Mouse (Mus musculus) small intestine, adult 2 months (tissue): ENCODE measurements around the gene Copb1.

Experiments used
- CTCF ChIP-seq: fragments of 200-500 bp; IDR thresholded peaks from 2 replicates; pipeline ENCODE4 v1.5.1; 2012; ENCODE audit warnings: low read depth, mild to moderate bottlenecking, control low read depth, inconsistent platforms, low read length, moderate library complexity, mixed read lengths; ENCODE audit not compliant: insufficient replicate concordance, insufficient read length; ENCODE audit errors: extremely low read depth
- POLR2A ChIP-seq: fragments of 200-500 bp; IDR thresholded peaks from 2 replicates; pipeline ENCODE4 v1.6.1; 2012; ENCODE audit warnings: low read depth, mild to moderate bottlenecking, control low read depth, inconsistent platforms, low read length, moderate library complexity

DNA sequence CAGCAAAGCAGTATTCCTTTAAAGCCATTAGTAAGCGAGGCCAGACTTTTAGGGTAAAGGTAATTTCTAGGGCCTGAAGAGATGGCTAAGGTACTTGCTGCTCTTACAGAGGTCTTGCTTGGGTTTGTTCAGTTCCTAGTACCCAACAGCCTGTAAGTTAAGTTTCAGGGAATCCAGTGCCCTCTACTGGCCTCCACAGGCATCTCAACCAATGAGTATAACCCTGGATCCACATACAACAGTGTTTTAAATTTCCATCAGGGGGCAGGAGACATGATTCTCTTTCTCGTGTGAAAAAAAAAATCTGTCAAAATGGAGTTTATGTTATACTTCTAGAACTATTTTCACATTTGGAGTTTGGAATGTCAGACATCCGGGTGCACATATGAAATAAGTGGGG is 27.2 kb upstream of the Copb1 start:
- TF ChIP-seq CTCF (no peak), POLR2A (no peak)
